Mouse (Mus musculus): Measurements from ENCODE around the gene Plgrkt.
A peak's percentile ranks its signal among the peaks of the same experiment; 100 is the strongest.
"Not testable (repeated sequence)": the region's sequence is repeated elsewhere in the genome, so short reads cannot be mapped to it uniquely, and the experiment has no call there.

Plgrkt gene

DNA sequence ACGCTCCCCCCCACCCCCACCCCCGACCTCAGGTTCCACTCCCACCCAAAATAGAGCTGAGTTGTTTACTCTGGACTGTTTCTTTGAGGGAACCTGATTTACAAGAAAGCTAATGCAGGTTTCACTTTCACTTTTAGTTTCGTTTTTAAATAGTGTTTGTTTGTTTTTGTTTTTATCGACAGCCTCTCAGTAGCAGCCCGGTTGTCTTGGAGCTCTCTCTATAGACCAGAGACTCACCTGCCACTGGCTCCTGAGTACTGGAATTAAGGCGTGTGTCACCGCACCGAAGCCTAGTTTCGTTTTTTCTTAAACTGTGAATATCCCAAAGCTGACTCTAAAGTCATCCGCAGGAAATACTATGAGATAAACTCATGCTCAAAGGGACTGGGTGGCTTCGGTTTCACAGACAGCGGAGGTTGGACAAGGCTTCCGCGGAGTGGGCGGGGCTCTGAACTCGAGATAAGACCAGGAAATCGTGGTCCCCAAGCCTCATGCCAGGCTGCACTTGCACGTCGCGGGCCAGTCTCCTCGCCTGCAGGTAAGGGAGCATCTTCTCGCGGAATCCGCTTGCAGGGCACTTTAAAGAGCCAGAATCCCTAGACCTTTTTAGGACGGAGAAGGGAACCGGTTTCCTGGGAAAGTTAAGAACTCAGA is at the start of gene Plgrkt, which contains the start of gene Cd274:
Gene Plgrkt, minus strand, starts transcription at position 422 of the 654 bp plus-strand sequence.
Gene Cd274, plus strand, starts transcription at position 487 of the 654 bp plus-strand sequence.
- DNase-seq = peak; percentile 84

GRCm38 (mm10) chr19:29416393-29416902 is 49.3 kb upstream of the Plgrkt start:
- DNase-seq = no peak

GRCm38 (mm10) chr19:29414917-29415316 is 47.7 kb upstream of the Plgrkt start:
- not testable (repeated sequence) for DNase-seq

DNA sequence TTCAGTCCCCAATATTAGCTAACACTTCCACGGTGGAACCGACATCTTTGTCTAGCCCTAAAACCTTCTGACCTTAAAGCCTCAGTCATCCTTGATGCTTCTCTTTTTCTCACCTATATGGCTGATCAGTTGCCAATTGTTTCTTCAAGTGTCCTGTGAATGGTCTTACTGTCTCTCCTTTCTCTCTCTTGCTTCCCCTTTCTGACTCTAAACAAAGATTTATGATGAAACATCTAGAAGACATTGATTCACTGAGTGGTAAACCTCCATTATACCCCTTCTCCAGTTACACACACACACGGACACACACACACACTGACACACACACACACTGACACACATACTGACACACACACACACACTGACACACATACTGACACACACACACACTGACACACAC is 47.3 kb upstream of the Plgrkt start:
- no peak for DNase-seq

DNA sequence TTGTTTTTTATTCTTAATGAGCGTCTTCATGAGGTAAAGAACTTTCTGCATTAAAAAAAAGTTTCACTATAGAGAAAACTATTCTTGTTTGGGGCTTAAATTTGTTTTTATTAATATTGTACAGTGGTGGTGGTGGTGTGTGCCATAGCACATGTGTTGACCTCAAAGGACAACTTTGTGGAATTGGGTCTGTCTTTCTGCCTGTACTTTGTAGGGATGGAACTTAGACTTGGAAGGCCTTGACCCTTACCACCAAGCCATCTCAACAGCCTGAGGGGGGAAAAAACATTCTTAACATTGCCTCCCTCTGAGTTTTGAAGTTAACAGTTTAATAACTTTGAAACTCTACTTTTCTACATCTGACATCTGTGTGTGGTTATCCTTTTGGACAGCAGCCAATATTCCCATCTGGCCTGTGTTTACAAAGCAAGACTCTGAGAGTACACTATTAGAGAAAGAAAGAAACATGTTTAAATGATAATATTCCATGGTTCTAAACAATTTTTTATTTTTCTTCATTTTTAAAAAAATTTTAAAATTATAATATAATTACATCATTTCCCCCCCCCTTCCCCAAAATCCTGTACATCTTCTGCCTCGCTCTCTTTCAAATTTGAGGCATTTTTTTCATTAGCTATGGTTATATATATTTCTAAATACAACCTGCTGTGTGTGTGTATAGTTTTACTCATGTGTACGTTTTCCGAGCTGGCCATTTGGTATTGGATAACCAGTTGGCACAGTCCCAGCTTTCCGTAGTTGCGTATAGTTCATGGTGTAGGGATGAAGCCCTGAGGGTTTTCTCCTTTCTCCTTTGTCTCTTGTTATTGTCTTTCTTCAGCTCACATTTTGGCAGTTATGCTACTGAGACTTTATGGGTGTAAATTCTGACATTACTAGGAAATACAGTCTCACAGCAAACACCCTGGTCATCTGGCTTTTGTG is 45.6 kb upstream of the Plgrkt start:
- DNase-seq = no peak

- no peak for DNase-seq
These were observed 43.4 kb upstream of the Plgrkt start, which contains the start of gene Pdcd1lg2 for GRCm38 (mm10) chr19:29410619-29411018. Pdcd1lg2 (plus strand) TSS chr19:29410919.

- no peak for DNase-seq
These were observed 39.1 kb upstream of the Plgrkt start for GRCm38 (mm10) chr19:29406042-29407017.

DNA sequence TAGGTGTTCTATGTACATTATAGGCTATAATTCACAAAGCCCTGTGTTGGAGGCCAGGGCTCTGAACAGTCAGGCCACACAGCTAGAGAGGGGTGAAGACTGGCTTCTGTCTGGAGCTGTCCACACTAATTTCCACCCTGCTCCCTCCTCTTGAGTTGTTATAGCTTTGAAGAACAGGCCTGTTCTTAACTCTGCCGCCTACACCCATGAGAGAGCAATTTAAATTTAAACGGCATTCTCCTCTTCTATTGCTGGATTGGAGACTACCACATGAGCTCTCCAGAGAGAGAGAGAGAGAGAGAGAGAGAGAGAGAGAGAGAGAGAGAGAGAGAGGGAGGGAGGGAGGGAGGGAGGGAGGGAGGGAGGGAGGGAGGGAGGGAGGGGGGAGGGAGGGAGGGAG is 38.2 kb upstream of the Plgrkt start:
- DNase-seq = no peak

- no peak for DNase-seq
These were observed 36.1 kb upstream of the Plgrkt start for GRCm38 (mm10) chr19:29403251-29403650.

DNA sequence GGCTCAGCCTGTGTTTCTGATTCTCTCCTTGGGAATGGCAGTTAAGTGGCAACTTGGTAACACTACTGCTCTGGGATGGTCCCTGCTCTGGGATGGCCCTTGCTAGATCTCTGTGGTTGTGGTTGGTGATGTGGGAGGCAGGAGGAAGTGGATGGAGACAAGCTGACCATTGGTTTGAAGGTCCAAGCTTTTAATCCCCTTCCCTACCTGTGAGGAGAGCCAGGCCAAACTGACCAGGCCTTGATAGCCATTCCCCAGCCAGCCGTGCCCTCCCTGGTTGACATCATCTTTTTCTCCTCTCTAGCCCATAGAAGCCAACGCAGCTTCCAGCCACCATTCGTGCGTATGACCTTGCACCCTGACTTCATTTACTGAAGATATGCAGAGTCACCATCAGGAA is 35.4 kb upstream of the Plgrkt start:
- no peak for DNase-seq

DNA sequence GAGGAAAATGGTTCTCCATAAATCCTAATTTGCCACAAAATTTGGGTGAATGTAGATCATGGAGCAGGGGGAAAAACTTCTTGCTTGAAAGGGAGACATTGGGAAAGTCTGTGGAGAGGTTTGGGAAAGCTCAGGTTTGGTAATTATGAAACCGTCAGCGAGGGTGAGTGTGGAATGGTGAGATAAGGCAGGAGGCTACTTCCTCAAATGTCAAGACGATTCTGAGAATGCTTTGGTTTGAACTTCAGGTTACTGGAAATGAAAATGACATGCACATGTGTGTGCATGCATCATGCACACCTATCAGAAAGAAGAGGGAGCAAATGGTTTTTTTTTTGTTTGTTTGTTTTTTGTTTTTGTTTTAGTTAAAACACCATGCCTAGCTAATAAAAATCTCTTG is 33.3 kb upstream of the Plgrkt start:
- no peak for DNase-seq

GRCm38 (mm10) chr19:29399786-29400185 is 32.6 kb upstream of the Plgrkt start:
- no peak for DNase-seq

DNA sequence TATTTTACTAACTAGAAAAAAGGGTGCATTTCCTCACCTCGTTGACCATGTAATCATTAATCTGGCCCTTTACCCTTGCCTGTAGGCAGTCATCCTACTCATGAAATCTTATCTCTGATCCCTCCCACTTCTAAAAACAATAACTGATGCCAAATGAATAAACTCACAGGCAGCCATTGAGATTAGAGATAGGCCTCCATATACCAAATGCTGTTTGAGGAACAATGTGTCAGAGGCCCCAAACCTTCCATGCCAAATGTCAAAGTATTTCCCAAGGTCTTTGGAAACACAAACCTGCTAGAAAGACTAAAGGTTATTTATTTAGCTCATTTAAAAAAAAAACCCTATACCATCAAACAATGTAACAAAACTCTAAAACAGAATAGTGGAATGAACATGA is 29.2 kb upstream of the Plgrkt start:
- DNase-seq = no peak

- DNase-seq = no peak
These were observed 27.5 kb upstream of the Plgrkt start for GRCm38 (mm10) chr19:29394721-29395120.

DNA sequence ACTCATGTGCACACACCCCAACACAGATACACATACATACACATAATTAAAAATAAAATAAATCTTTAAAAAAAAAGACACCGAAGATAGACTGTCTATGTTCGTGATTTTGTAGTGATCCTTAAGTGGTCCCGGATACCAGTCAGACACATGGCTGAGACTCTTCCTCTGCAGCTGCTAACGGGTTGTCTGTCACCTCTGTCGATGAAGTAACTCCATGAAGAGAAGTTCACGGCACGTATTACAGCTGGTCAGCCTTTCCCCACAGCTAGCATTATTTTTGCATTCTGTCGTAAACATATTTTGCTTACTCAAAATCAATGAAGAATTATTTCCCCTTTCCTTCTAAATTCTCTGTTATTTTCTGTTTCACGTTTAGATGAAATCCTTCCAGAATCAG is 26.1 kb upstream of the Plgrkt start:
- DNase-seq = no peak

DNA sequence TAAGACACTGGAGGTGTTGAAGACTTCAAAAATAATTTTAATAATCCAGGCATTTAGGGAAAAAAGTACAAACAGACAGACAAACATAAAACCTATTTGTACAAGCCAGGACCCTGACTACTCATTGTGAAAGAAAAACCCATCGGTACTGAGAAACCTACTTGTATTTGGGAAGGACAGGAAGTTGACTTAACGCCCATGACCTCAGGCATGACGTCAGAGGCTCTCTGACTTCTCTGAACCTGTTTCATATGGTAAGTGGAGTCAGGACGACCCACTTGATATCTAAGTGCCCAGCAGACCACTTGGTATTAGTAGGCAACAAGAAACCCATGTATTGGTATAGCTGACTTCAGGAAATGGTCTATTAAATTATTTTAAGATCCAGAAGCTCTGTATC is 24.1 kb upstream of the Plgrkt start:
- no peak for DNase-seq

DNA sequence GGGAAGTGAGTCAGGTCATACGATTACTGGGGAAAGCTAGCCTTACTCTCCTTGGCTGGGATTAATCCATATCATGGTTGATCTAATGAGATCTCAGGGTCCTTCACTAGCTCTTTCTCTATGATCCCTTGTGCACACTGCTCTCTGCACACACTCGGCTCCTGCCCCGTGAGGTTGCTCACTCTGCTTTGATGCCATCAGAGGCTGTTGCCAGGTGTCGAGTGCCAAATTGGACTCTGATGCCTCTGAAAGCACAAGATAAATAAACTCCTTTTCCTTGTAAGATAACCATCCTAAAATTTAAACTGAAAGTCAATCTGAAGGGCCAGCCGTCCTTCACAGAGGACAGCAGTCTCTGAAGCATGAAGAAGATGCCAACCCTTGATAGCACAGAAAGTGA is 23.3 kb upstream of the Plgrkt start:
- DNase-seq = no peak

- DNase-seq = no peak
These were observed 21.6 kb upstream of the Plgrkt start for GRCm38 (mm10) chr19:29388818-29389217.

GRCm38 (mm10) chr19:29385822-29386221 is 18.6 kb upstream of the Plgrkt start:
- DNase-seq = no peak

DNA sequence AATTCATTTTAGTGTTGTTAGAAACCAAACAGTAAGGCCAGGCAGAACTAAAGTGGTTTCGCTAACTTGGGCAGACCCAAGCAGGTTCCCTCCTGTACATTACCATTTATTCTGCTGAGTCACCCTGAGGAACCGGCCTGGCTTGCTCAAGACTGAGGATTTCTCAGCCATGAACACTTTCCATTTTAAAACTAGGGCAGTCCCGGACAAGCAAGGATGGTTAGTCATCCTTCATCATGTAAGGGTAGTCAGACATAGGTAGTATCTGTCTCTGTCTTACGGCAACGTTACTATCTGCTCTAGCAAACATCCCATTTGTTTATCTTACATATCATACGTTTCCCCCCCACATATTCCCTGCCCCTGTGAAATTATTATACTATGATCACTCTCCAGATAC is 17.8 kb upstream of the Plgrkt start:
- DNase-seq = no peak

- DNase-seq = no peak
These were observed 17.2 kb upstream of the Plgrkt start for GRCm38 (mm10) chr19:29384412-29384811.

- no peak for DNase-seq
These were observed 16.2 kb upstream of the Plgrkt start for GRCm38 (mm10) chr19:29383368-29383767.

All from kidney, adult 9 months (tissue).